Mouse (Mus musculus) midbrain, embryonic 14.5 days (tissue): ENCODE measurements at regions not wholly inside any gene's neighbourhood (a gene's known extent, or its start where the extent isn't known, plus 50 kb on each side); places are given as distances from the start of the nearest gene placed in this dataset.

ENCODE experiments used
- ATAC-seq: fragments of 200-750 bp; cut with Nextera tagmentation; 2 replicates; pipeline ENCODE4 v1.8.0; 2017; ENCODE audit warnings: moderate number of reproducible peaks, moderate library complexity; ENCODE audit not compliant: low FRiP score, low TSS enrichment
- DNase-seq: peaks from one replicate; pipeline ENCODE4 v3.0.0-alpha.2; 2015
- H3K27ac ChIP-seq: fragments of 300-500 bp; sonication (generic); replicated peaks from 2 replicates; pipeline ENCODE4 v1.5.1; 2014; ENCODE audit warnings: mild to moderate bottlenecking, low read depth, low read length, moderate library complexity
- H3K27me3 ChIP-seq: fragments of 300-500 bp; sonication (generic); 2 replicates; pipeline ENCODE4 v1.6.1; 2014; ENCODE audit warnings: low read length, control low read depth, mixed read lengths; ENCODE audit not compliant: control insufficient read depth, insufficient read depth
- H3K36me3 ChIP-seq: fragments of 300-500 bp; sonication (generic); 2 replicates; pipeline ENCODE4 v1.6.1; 2014; ENCODE audit warnings: low read length, control low read depth; ENCODE audit not compliant: control insufficient read depth, insufficient read depth
- H3K4me1 ChIP-seq: fragments of 300-500 bp; sonication (generic); 2 replicates; pipeline ENCODE4 v1.6.1; 2014; ENCODE audit warnings: mild to moderate bottlenecking, antibody characterized with exemption, low read length, control low read depth; ENCODE audit not compliant: control insufficient read depth, insufficient read depth
- H3K4me2 ChIP-seq: fragments of 300-500 bp; sonication (generic); 2 replicates; pipeline ENCODE4 v1.6.1; 2014; ENCODE audit warnings: mild to moderate bottlenecking, low read length, moderate library complexity
- H3K4me3 ChIP-seq: fragments of 300-500 bp; sonication (generic); replicated peaks from 2 replicates; pipeline ENCODE4 v1.5.1; 2014; ENCODE audit warnings: low read depth, low read length
- H3K9ac ChIP-seq: fragments of 300-500 bp; sonication (generic); replicated peaks from 2 replicates; pipeline ENCODE4 v1.6.1; 2014; ENCODE audit warnings: mild to moderate bottlenecking, low read length, moderate library complexity
- H3K9me3 ChIP-seq: fragments of 300-500 bp; sonication (generic); 2 replicates; pipeline ENCODE4 v1.6.1; 2016; ENCODE audit warnings: low read length, control low read depth, mixed read lengths; ENCODE audit not compliant: control insufficient read depth
- WGBS: fragments of 180-500 bp; shearing (Covaris S2); extraction: QIAGEN DNeasy Blood & Tissue Kit; methylation state at CpG from one replicate; pipeline ENCODE4 v1.1.7; 2014; 5-methylcytosine and 5-hydroxymethylcytosine counted together

DNA sequence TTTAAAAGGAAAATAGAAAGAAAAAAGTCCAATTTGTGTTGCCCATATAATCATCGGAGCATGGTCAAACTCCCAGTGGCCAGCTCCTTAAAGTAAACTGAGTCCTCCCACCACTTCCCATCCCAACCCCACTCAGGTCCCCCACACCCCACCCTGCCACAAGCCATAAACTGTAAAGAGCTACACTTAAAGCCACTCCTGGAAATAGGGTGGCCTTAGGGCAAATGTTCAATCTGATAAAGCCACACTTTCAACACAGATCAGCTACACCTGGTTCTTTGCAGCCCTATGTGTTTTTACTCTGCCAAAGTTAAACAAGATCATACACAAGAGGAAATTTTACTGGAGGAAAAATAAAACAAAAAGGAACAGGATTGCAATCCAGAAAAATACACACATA, 809.4 kb upstream of the Gm28269 start:
- Histone ChIP-seq H3K4me3 (no peak overlapping the region), H3K27ac (no peak overlapping the region), H3K9ac (no peak overlapping the region), H3K4me1 (no peaks in the 10 kb centered on the region), H3K27me3 (no peaks in the 10 kb centered on the region), H3K4me2 (no peak overlapping the region), H3K9me3 (no peaks in the 10 kb centered on the region), H3K36me3 (no peaks in the 10 kb centered on the region)
- no peak for ATAC-seq
- DNase-seq = no peak
- WGBS = 94% methylated on average over 1 of the region's 1 CpGs

GRCm38 (mm10) chrX:22550121-22550520, 805.2 kb upstream of the Gm28269 start:
- DNase-seq = peak; percentile 6

More at GRCm38 (mm10) chrX:22550121-22550520, 805.2 kb upstream of the Gm28269 start:
- Histone ChIP-seq H3K4me1 (no peaks in the 10 kb centered on the region), H3K36me3 (no peaks in the 10 kb centered on the region), H3K27ac (no peak overlapping the region), H3K4me3 (no peak overlapping the region), H3K4me2 (no peak overlapping the region), H3K27me3 (no peaks in the 10 kb centered on the region), H3K9me3 (no peaks in the 10 kb centered on the region), H3K9ac (no peak overlapping the region)
- ATAC-seq = no peak
